Mouse (Mus musculus): Measurements from ENCODE around the gene Gpatch2.

The Gpatch2 gene

DNA sequence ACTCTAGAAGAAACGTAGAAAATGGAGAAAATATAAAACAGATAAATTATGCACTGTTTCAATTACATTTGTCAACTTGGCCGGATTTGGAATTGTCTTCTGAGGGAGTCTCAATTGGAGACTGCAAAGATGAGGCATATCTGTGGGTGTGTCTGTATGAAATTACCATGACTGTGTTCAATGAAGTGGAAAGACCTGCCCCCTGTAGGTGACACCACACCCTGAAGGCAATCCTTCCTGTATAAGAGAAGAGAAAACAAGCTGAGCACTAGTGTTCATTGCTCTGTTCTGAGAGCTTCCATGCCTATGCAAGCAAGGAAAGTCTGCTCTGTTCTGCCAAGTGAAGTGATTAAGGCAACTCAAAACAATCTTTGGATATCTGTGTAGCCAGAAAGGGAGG is 153.7 kb downstream of the Gpatch2 start:
- in situ Hi-C loops (cut with MseI, MboI) = no loop called here

DNA sequence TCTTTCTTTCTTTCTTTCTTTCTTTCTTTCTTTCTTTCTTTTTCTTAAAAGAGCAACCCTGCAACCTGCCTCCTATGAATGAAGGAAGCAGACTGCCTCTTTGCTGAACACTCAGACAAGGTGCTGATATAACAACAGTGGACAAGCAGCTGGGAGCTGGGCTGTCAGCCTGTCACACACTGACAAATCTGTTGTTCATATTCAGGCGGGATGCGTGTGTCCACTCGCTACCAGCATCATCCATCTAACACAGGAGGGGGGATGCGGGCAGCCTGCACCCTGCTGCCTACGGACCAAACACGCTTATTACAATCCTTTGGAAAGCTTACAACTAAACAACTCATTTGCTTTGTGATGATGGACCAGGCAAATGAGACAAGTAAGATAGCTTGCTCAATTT is 158.2 kb downstream of the Gpatch2 start:
- in situ Hi-C loops (cut with MseI, MboI) = no loop called here

DNA sequence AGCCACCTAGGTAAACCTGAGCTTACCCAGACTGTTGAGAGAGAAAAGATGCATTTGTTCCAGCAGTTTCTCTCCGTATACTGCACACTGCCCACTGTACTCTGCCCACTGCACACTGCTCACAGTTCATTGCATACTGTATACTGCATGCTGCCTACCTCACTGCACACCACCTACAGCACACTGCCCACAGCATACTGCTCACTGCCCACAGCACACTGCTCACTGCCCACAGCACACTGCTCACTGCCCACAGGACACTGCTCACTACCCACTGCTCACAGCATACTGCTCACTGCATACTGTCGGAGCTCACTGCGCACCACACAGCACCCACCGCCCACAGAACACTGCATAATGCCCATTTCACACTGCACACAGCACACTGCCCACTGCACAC is 159.1 kb downstream of the Gpatch2 start:
- in situ Hi-C loops (cut with MseI, MboI) = no loop called here

DNA sequence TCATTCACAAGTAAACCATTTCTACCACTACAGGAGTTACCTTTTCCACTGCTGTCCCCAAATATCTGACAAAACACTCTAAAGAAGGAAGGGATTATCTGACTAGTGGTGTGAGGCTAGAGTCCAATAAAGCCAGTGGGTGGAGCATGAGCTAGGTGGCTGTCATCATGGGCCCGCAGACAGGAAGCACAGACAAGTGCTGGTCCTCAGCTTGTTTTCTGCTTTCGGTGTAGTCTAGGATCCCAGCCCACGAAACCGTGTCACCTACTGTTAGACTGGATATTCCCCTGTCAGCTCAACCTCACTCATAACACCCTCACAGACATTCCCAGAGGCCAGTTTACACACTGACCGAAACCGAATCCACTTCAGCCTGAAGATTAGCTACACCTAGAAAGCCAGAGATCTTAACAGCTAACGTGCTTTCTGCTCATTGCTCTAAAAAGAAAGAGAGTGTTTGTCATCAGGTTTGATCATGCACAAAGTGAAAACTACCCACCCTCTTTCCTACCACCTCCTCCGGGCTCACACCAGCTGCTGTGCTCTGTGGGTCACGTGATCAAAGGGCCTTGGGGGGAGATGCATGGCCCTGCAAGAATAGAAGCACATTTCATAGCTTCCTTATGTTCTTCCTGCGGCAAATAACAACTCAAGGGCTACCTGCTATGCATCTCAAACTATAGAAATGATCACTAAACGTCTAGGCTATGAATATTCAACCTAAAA is 161.8 kb downstream of the Gpatch2 start:
- in situ Hi-C loops (cut with MseI, MboI) = no loop called here

DNA sequence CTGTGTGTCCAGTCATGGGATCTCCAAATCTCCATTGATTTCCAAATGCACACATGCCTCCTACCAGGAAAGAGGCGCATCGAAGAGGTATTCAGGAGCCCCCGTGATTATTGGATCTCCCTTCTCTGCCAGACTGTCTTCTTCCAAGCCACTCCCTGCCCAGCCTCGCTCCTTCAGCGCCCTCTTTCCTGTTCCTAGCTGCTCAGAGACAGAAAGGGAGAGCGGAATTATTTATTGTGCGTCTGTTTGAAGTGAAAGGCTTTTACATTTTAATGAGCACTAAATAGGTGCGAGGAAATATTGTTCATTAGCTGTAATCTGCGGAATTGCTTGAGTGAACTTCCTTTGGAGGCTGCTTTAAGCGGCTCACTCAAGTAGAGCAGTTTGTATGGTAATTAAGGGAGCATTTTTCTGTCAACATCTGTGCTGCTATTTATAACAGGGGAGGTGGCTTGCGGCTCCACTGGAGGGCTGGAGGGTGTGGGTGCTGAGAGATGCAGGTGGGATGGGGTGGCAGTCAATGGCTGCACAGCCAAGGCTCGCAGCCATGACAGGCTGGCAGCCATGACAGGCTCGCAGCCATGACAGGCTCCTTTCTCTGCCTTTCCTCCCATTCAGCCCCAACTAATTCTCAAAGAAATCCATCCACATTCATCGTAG is 162.7 kb downstream of the Gpatch2 start:
- in situ Hi-C loops (cut with MseI, MboI) = no loop called here

DNA sequence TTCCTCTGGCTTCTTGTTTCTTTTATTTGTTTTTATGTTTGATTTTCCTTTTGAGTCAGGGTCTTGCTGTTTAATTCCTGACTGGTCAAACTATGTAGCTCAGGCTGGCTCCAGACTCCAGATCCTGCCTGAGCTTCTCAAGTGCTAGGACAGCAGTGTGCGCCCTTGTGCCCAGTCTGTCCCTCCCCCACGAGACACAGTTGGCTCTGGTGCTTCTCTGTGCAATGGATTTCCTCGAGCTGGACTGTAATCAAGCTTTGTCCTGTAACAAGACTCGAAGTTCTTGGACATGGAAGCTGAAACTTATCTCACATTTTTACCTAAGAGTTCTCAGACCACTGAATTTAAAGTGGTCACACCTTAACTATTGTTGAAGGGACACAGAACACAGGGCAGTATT is 174.2 kb downstream of the Gpatch2 start:
- in situ Hi-C loops (cut with MseI, MboI) = no loop called here

DNA sequence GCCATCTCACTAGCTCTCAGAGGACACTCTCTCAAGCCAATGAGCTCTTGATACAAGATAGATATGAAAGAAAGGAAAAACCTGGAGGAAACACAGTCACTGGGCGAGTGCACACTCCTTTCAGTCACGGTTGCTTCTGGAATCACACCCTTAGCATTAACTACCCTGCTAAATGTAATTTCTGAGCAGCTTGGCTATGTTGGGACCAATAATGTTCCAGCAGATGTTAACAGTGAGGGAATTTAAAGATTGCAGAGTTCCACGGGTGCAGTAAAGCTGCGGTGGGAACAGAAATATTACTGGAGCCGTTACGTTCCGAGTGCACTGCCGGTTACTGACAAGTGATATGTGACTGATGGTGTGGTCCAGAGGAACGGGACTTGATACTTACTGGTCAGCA is 185.5 kb downstream of the Gpatch2 start:
- in situ Hi-C loops (cut with MseI, MboI) = no loop called here

All from mouse trophoblast stem cell (cell line).